Mouse (Mus musculus) frontal cortex, postnatal 36 days (tissue): Measurements from ENCODE around the gene Cdkl4.
A peak's percentile ranks its signal among the peaks of the same experiment; 100 is the strongest.

Experiments
- DNase-seq, 2 experiments: peaks; one replicate each; pipeline ENCODE4 v3.0.0; 2022; ENCODE audit warnings: low spot score in 2 of 2

The Cdkl4 gene

DNA sequence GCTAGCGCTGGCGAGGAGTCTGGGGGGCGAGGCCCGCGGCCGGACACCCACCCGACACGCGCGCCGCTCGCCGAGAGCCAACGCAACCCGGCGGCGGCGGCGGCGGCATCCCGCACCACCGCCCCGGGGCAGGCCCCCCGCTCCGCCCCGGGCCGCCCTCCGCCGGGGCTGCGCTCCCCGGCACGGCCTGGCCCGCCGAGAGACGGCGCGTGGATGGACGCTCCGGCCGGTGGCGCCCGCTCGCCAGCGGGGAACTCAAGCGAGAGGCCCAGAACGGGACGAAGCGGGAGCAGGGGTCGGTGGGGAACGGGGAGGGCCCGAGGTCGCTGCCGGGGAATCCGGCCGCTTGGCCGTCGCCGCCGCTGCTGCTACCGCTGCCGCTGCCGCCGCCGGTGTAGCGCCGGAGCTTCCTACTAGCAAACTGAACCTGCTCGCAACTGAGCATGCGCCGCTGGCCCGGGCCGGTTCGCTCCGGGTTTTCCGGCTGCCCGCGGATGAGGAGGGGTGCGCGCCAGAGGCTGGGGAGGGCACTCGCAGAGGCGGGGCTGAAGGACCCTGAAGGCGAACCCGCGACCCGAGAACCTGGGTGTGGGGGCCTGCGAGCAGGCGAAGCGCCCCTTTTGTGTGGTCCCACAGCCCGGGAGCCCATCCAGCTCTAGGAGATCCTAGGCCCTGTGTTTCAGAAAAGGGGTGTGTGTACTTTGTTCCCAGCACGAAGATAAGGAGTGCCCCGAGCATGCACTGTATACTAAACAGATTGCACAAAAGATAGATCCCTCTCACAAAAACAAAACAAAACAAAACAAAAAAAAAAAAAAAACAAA lies 97.4 kb downstream of the Cdkl4 start, which contains the start of gene Sos1:
Sos1 (minus strand) TSS at position 423 of the 824 bp plus-strand sequence.
- peak; percentile 95 to 97 for DNase-seq

DNA sequence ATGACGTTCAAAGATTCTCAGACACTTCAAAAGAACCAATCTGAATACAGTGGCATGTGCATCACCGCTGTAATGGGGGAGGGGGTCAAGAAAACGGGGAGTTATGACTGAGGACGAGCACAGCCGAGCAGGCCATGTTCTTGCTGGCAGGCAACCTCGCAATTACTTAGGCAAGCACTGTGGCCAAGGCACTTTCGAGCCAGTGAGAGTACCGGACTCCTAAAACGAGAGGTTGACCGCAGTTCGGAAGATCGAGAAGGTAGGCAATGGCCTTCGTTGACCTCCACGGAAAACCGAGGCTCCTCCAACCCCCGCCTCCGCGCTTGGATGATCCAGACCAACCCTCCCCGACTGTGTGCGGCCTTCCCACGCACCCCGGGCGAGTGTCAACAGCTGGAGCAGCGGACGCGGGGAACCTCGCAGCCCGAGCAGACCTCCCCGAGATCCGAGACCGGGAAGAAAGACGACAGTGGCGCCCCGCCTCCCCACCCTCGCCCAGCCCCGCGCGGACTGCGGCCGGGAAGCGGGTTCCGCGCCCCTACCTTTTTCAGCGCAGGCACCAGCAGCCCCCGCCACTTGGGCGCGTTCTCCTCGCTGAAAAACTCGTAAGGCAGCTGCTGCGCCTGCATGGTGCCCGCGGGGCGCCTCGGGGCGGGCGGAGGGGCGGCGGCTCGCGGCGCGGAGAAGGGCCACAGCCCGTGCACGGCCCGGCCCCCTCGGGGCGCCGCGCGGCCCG lies 98.2 kb downstream of the Cdkl4 start:
- DNase-seq = peak; percentile 57 to 68

DNA sequence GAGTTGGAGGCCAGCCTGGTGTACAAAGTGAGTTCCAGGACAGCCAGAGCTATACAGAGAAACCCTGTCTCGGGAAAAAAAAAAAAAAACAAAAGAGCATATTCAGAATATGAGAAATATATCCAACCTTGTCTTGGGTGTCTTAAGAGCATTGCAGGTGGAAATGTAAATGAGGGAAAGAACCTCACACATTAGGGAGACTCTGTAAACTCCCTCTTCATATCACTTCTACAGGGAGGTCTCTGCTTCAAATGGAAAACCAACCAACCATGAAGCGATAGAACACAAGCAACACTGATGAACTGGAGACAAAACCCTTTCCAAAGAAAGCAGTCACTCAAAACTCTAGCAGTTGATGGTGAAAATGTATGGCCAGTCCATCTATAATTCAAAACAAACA lies 99.9 kb downstream of the Cdkl4 start:
- DNase-seq = no peak

DNA sequence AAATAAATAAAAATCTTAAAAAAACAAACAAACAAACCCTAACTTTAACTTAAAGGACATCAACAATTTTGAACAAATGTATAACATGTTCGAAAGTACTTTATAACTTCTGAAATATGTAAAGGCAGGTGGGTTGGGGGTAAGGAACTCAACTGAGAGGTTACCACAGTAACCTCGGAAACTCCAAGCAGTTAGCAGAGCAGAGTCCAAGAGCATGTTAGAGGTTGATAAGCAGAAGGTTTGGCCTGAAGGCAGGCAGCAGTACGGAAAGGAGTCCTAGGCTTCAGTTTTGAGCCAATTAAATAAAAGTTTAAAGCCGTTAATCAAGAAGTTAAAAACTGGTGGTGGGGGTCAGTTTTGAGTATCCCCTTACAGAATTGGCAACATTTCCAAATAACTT lies 101.1 kb downstream of the Cdkl4 start:
- DNase-seq = no peak
